Mouse (Mus musculus): ENCODE results near the gene Calm4. TPM values are rescaled to one million over a fixed set of nuclear protein-coding genes. Genes with fewer than 3 reads are reported as not detected.
"Not testable (repeated sequence)": the region's sequence is repeated elsewhere in the genome, so short reads cannot be mapped to it uniquely, and the experiment has no call there.

Gene Calm4
- polyA plus RNA-seq (2014; fragmentation: Nextera tagmentation; extraction: Ambion mirVana) = not detected in 2 replicates

DNA sequence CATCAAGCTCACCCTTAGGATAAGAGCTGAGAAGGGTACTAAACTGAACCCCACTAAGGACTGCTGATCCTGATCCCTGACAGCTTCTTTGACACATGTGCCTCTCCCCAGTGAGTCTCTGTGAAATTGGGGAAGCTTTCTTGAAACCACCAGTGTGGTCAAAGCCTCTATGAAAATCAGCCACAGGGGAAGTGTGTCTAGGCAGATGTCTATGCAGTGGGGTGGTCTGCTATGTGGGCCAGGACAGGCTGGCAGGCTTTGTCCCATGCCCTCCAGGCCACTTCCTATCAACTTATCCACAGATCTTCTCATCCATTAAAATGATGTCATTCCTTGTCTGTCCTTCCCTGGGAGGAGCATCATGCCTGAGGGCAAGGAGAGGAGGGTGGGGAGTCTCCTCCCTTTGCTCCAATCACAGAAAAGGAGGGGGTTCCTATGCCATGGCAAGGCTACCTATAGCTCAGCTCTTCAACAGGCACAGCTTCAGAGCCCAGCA, at the start of gene Calm4:
Gene Calm4 (plus strand): TSS at position 446 of the 496 bp plus-strand sequence.
- H3K27ac ChIP-seq (ENCODE audit: low read depth, low read length); H3K9me3 ChIP-seq (ENCODE audit: control insufficient read depth, low read length); DNase-seq (ENCODE audit: low spot score); ATAC-seq (replicated peaks; ENCODE audit: low FRiP score); H3K4me3 ChIP-seq (ENCODE audit: low read depth, low read length); H3K27me3 ChIP-seq (ENCODE audit: control insufficient read depth, insufficient read depth, low read length); H3K9ac ChIP-seq (ENCODE audit: low read length); H3K36me3 ChIP-seq (ENCODE audit: control insufficient read depth, insufficient read depth, low read length); H3K4me2 ChIP-seq (ENCODE audit: low read depth, low read length, severe bottlenecking); H3K4me1 ChIP-seq (replicated peaks; ENCODE audit: control insufficient read depth, insufficient read depth, low read length): not testable (repeated sequence)

DNA sequence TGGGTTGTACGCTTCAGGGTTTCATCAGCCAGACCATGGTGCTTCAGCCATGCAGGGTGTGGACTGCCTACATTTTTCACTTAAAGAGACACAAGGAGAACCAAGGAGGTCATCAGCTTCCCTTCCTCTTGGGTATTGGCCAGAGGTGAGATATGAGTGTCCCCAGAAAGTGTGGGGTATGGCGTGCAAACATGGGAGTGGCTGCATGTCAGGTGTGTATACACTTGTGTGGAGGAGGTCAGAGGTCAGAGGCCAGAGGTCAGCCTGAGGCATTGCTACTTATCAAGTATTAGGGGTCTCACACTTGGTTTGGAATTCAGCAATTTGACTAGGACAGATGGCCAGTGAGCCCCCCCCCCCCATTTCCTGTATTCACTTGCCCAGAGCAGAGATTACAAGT, 49.0 kb upstream of the Calm4 start:
- H3K4me1 ChIP-seq (replicated peaks; ENCODE audit: control insufficient read depth, insufficient read depth, low read length) = no peaks in the 10 kb centered on the region
- 91% methylated on average over 2 of the region's 2 CpGs for WGBS
- no peaks in the 10 kb centered on the region for H3K27me3 ChIP-seq (ENCODE audit: control insufficient read depth, insufficient read depth, low read length)
- H3K9ac ChIP-seq (ENCODE audit: low read length) = no peak overlapping the region
- H3K36me3 ChIP-seq (ENCODE audit: control insufficient read depth, insufficient read depth, low read length) = no peaks in the 10 kb centered on the region
- H3K4me2 ChIP-seq (ENCODE audit: low read depth, low read length, severe bottlenecking) = no peak overlapping the region
- H3K4me3 ChIP-seq (ENCODE audit: low read depth, low read length) = no peak overlapping the region
- H3K27ac ChIP-seq (ENCODE audit: low read depth, low read length) = no peak overlapping the region
- DNase-seq (ENCODE audit: low spot score) = no peak
- no peaks in the 10 kb centered on the region for H3K9me3 ChIP-seq (ENCODE audit: control insufficient read depth, low read length)
- no peak for ATAC-seq (replicated peaks; ENCODE audit: low FRiP score)

DNA sequence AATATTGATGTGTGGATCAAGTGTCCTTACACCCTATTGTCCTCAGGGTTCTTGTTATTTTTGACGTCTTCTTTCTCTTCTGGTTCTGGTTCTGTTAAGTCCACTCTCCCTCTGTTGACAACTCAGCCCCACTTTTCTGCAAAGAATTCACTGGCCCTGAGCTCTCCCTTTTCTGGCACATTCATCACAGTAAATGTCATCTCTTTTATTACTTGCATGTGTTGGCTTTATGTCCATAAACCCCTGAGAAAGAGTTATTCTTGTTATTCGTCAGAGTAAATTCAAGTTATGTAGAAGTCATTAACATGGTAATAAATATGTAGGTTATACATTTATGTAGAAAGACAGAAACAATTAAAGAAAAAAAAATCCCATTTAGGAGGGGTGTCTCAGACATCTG, 48.0 kb upstream of the Calm4 start:
- DNase-seq (ENCODE audit: low spot score) (no peak), ATAC-seq (replicated peaks; ENCODE audit: low FRiP score) (no peak)
- Histone ChIP-seq H3K27ac (ENCODE audit: low read depth, low read length) (no peak overlapping the region), H3K4me2 (ENCODE audit: low read depth, low read length, severe bottlenecking) (no peak overlapping the region), H3K9ac (ENCODE audit: low read length) (no peak overlapping the region), H3K4me3 (ENCODE audit: low read depth, low read length) (no peak overlapping the region), H3K27me3 (ENCODE audit: control insufficient read depth, insufficient read depth, low read length) (no peaks in the 10 kb centered on the region), H3K9me3 (ENCODE audit: control insufficient read depth, low read length) (no peaks in the 10 kb centered on the region), H3K36me3 (ENCODE audit: control insufficient read depth, insufficient read depth, low read length) (no peaks in the 10 kb centered on the region), H3K4me1 (replicated peaks; ENCODE audit: control insufficient read depth, insufficient read depth, low read length) (no peaks in the 10 kb centered on the region)
- WGBS = 82% methylated on average over 2 of the region's 2 CpGs

DNA sequence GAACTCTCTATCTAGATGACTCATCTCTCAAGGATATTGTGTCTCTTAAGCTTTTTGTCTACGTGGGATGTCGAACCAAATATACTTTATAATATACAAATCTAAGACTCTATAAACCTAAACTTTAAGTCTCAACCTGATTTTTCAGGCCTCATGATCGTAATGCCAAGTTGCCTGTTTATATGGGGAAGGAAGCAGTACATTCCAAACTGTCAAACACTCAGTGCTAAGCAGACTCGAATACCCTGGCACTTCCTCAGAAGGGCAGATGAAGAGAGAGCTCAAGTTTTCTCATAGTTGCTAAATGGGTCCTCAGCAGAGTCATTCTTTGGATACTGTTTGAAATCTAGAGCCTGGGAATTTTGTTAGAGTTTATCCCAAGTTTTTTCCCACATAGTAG, 40.9 kb upstream of the Calm4 start:
- ATAC-seq (replicated peaks; ENCODE audit: low FRiP score) (no peak), DNase-seq (ENCODE audit: low spot score) (no peak)
- Histone ChIP-seq H3K4me1 (replicated peaks; ENCODE audit: control insufficient read depth, insufficient read depth, low read length) (no peaks in the 10 kb centered on the region), H3K4me3 (ENCODE audit: low read depth, low read length) (no peak overlapping the region), H3K27me3 (ENCODE audit: control insufficient read depth, insufficient read depth, low read length) (no peaks in the 10 kb centered on the region), H3K27ac (ENCODE audit: low read depth, low read length) (no peak overlapping the region), H3K9me3 (ENCODE audit: control insufficient read depth, low read length) (no peaks in the 10 kb centered on the region), H3K36me3 (ENCODE audit: control insufficient read depth, insufficient read depth, low read length) (no peaks in the 10 kb centered on the region), H3K4me2 (ENCODE audit: low read depth, low read length, severe bottlenecking) (no peak overlapping the region), H3K9ac (ENCODE audit: low read length) (no peak overlapping the region)
- 91% methylated on average over 4 of the region's 4 CpGs for WGBS

DNA sequence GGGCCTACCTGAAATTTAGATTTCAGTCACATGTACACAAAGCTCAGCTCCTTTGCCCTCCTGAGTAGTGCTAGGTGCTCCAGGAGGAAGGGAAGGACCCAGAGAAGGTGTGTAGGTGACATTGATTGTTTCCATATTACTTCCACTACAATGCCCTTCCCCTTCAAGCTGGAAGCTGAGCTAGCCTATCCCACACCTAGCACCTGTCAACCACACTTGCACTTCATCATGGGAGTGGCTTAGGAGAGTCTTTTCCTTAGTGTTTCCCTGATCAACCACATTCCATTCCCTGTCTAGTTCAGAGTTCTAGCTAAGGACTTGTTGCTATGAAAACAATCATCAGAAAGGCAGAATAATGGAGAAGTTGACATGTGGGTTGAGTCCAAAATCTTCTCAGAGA, 38.8 kb upstream of the Calm4 start:
- no peak overlapping the region for H3K9ac ChIP-seq (ENCODE audit: low read length)
- no peak overlapping the region for H3K27ac ChIP-seq (ENCODE audit: low read depth, low read length)
- H3K9me3 ChIP-seq (ENCODE audit: control insufficient read depth, low read length) = no peaks in the 10 kb centered on the region
- no peak for DNase-seq (ENCODE audit: low spot score)
- no peak overlapping the region for H3K4me2 ChIP-seq (ENCODE audit: low read depth, low read length, severe bottlenecking)
- no peaks in the 10 kb centered on the region for H3K4me1 ChIP-seq (replicated peaks; ENCODE audit: control insufficient read depth, insufficient read depth, low read length)
- ATAC-seq (replicated peaks; ENCODE audit: low FRiP score) = no peak
- H3K36me3 ChIP-seq (ENCODE audit: control insufficient read depth, insufficient read depth, low read length) = no peaks in the 10 kb centered on the region
- no peaks in the 10 kb centered on the region for H3K27me3 ChIP-seq (ENCODE audit: control insufficient read depth, insufficient read depth, low read length)
- no peak overlapping the region for H3K4me3 ChIP-seq (ENCODE audit: low read depth, low read length)

DNA sequence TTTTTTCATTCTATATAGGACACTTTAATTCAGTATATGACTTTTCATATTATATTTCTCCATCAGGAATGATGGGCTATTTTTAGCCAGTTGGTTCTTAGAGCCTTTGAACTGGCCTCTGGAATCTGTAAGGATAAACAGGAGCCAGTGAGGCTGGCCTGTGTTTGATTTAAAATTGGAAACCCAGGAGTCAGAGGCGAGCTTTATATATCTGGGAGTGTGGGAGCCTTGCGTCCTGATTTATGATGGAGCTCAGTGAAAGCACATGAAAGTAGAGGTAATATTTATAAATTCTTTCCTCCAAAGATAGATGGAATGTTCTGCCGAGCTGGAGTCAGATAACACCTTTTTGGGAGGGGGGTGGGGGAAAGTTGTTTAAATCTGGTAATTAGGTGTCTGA, 38.2 kb upstream of the Calm4 start:
- no peak overlapping the region for H3K4me3 ChIP-seq (ENCODE audit: low read depth, low read length)
- H3K4me2 ChIP-seq (ENCODE audit: low read depth, low read length, severe bottlenecking) = no peak overlapping the region
- no peaks in the 10 kb centered on the region for H3K9me3 ChIP-seq (ENCODE audit: control insufficient read depth, low read length)
- H3K27me3 ChIP-seq (ENCODE audit: control insufficient read depth, insufficient read depth, low read length) = no peaks in the 10 kb centered on the region
- H3K36me3 ChIP-seq (ENCODE audit: control insufficient read depth, insufficient read depth, low read length) = no peaks in the 10 kb centered on the region
- ATAC-seq (replicated peaks; ENCODE audit: low FRiP score) (no peak), DNase-seq (ENCODE audit: low spot score) (no peak)
- H3K4me1 ChIP-seq (replicated peaks; ENCODE audit: control insufficient read depth, insufficient read depth, low read length) = no peaks in the 10 kb centered on the region
- 75% methylated on average over 3 of the region's 3 CpGs for WGBS
- H3K27ac ChIP-seq (ENCODE audit: low read depth, low read length) = no peak overlapping the region
- no peak overlapping the region for H3K9ac ChIP-seq (ENCODE audit: low read length)

DNA sequence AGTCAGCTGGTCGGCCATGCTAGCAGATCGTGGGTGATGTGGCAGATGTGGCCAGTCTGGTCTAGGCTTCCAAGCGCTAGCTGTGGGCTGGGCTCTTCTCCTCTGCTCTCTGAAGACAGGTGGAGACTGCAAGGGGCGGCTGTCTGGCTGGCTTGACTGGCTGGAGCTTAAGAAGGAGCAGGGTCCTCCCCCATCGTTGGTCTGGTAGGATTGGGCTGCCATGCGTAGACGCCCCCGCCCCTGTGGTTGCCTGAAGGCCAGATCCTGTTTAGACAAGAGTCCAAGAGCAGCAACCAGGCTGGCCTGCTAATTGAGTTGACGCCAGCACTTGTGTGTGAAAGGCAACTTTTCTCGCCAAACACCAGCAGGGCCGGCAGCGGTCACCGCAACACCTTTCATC, 33.4 kb upstream of the Calm4 start, which contains the start of gene Calml3:
Gene Calml3 (minus strand): TSS at position 131 of the 400 bp plus-strand sequence.
- H3K9me3 ChIP-seq (ENCODE audit: control insufficient read depth, low read length) = no peaks in the 10 kb centered on the region
- no peak for DNase-seq (ENCODE audit: low spot score)
- no peak within 1 kb of the TSS for H3K4me3 ChIP-seq (ENCODE audit: low read depth, low read length)
- H3K4me1 ChIP-seq (replicated peaks; ENCODE audit: control insufficient read depth, insufficient read depth, low read length) = no peaks in the 10 kb centered on the region
- WGBS = 86% methylated on average over 13 of the region's 13 CpGs
- H3K27me3 ChIP-seq (ENCODE audit: control insufficient read depth, insufficient read depth, low read length) = no peaks in the 10 kb centered on the region
- no peaks in the 10 kb centered on the region for H3K36me3 ChIP-seq (ENCODE audit: control insufficient read depth, insufficient read depth, low read length)
- ATAC-seq (replicated peaks; ENCODE audit: low FRiP score) = no peak
- H3K27ac ChIP-seq (ENCODE audit: low read depth, low read length) = no peak within 1 kb of the TSS
- no peak within 1 kb of the TSS for H3K9ac ChIP-seq (ENCODE audit: low read length)
- H3K4me2 ChIP-seq (ENCODE audit: low read depth, low read length, severe bottlenecking) = no peak within 1 kb of the TSS

DNA sequence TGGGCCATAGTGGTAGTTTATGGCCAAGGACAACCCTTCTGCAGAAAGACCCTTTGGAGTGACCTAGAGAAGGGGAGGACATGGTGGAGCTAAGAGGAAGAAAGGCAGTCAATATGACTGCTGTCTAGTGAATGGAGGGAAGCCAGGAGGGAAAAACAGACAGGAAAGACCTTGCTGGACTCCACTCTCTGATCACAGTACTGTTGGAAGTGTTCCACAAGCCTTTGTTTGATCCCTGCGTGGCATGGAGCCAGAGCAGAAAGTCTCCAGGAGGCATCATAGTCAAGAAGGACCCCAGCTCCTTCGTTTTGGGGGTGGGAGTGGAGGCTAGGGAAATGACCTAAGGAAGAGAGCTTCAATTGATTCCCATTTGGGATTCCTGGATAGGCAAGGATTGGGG, 32.4 kb upstream of the Calm4 start:
- 63% methylated on average over 2 of the region's 2 CpGs for WGBS
- no peaks in the 10 kb centered on the region for H3K27me3 ChIP-seq (ENCODE audit: control insufficient read depth, insufficient read depth, low read length)
- H3K4me2 ChIP-seq (ENCODE audit: low read depth, low read length, severe bottlenecking) = no peak overlapping the region
- H3K4me3 ChIP-seq (ENCODE audit: low read depth, low read length) = no peak overlapping the region
- H3K9me3 ChIP-seq (ENCODE audit: control insufficient read depth, low read length) = no peaks in the 10 kb centered on the region
- no peaks in the 10 kb centered on the region for H3K4me1 ChIP-seq (replicated peaks; ENCODE audit: control insufficient read depth, insufficient read depth, low read length)
- no peaks in the 10 kb centered on the region for H3K36me3 ChIP-seq (ENCODE audit: control insufficient read depth, insufficient read depth, low read length)
- ATAC-seq (replicated peaks; ENCODE audit: low FRiP score) (no peak), DNase-seq (ENCODE audit: low spot score) (no peak)
- no peak overlapping the region for H3K27ac ChIP-seq (ENCODE audit: low read depth, low read length)
- H3K9ac ChIP-seq (ENCODE audit: low read length) = no peak overlapping the region

DNA sequence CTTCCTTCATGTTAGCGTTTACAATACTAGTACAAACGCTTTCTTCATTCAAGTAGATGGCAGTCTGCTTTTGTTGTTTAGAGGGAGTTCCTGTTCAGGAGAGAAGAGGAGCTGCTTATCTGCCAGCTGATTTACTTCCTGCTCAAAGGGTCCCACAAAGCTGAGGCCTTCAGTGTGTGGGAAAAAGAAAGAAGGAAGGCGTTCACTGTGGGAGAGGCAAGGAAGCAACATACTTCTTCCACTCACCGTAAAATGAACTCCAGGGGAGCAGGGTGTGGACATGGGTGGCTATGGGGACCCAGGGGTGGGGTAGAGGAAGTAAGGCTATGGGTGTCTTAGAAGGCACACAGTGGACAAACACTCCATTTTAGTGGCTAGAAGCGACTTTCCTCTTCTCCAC, 31.9 kb upstream of the Calm4 start:
- Histone ChIP-seq H3K4me2 (ENCODE audit: low read depth, low read length, severe bottlenecking) (no peak overlapping the region), H3K9me3 (ENCODE audit: control insufficient read depth, low read length) (no peaks in the 10 kb centered on the region), H3K36me3 (ENCODE audit: control insufficient read depth, insufficient read depth, low read length) (no peaks in the 10 kb centered on the region), H3K27ac (ENCODE audit: low read depth, low read length) (no peak overlapping the region), H3K27me3 (ENCODE audit: control insufficient read depth, insufficient read depth, low read length) (no peaks in the 10 kb centered on the region), H3K4me1 (replicated peaks; ENCODE audit: control insufficient read depth, insufficient read depth, low read length) (no peaks in the 10 kb centered on the region), H3K9ac (ENCODE audit: low read length) (no peak overlapping the region), H3K4me3 (ENCODE audit: low read depth, low read length) (no peak overlapping the region)
- DNase-seq (ENCODE audit: low spot score) (no peak), ATAC-seq (replicated peaks; ENCODE audit: low FRiP score) (no peak)
- 84% methylated on average over 5 of the region's 5 CpGs for WGBS
